Mouse (Mus musculus) neural tube, embryonic 14.5 days (tissue): ENCODE data around the gene Zbtb46. TPM values are rescaled to one million over a fixed set of nuclear protein-coding genes. Genes with fewer than 3 reads are reported as not detected.

Source experiments
- ATAC-seq: fragments of 200-750 bp; cut with Nextera tagmentation; 2 replicates; pipeline ENCODE4 v1.8.0; 2017; ENCODE audit warnings: low read depth, mild to moderate bottlenecking, moderate TSS enrichment, moderate library complexity
- H3K27ac ChIP-seq: fragments of 300-500 bp; sonication (generic); 2 replicates; pipeline ENCODE4 v1.5.1; 2014; ENCODE audit warnings: low read depth, mild to moderate bottlenecking, control low read depth, low read length, moderate library complexity, mixed read lengths
- H3K27me3 ChIP-seq: fragments of 300-500 bp; sonication (generic); 2 replicates; pipeline ENCODE4 v1.6.1; 2014; ENCODE audit warnings: low read length; ENCODE audit not compliant: control insufficient read depth, insufficient read depth
- H3K36me3 ChIP-seq: fragments of 300-500 bp; sonication (generic); 2 replicates; pipeline ENCODE4 v1.6.1; 2014; ENCODE audit warnings: low read length, mixed read lengths; ENCODE audit not compliant: control insufficient read depth, insufficient read depth
- H3K4me1 ChIP-seq: fragments of 300-500 bp; sonication (generic); 2 replicates; pipeline ENCODE4 v1.6.1; 2014; ENCODE audit warnings: low read length; ENCODE audit not compliant: control insufficient read depth, insufficient read depth
- H3K4me2 ChIP-seq: fragments of 300-500 bp; sonication (generic); 2 replicates; pipeline ENCODE4 v1.6.1; 2014; ENCODE audit warnings: mild to moderate bottlenecking, low read depth, low read length, control low read depth
- H3K4me3 ChIP-seq: fragments of 300-500 bp; sonication (generic); 2 replicates; pipeline ENCODE4 v1.5.1; 2014; ENCODE audit warnings: low read depth, low read length, control low read depth, mixed read lengths
- H3K9ac ChIP-seq: fragments of 300-500 bp; sonication (generic); replicated peaks from 2 replicates; pipeline ENCODE4 v1.6.1; 2014; ENCODE audit warnings: low read depth, mild to moderate bottlenecking, control low read depth, low read length, mixed read lengths
- H3K9me3 ChIP-seq: fragments of 300-500 bp; sonication (generic); 2 replicates; pipeline ENCODE4 v1.6.1; 2016; ENCODE audit warnings: low read length; ENCODE audit not compliant: control insufficient read depth
- whole genome bisulfite sequencing: fragments of 180-500 bp; shearing (Covaris S2); extraction: QIAGEN DNeasy Blood & Tissue Kit; methylation state at CpG from one replicate; pipeline ENCODE4 v1.1.7; 2014; 5-methylcytosine and 5-hydroxymethylcytosine counted together
- polyA plus RNA-seq: library from polyadenylated mRNA; unstranded; fragments of >200 nt; fragmentation: Nextera tagmentation; extraction: Ambion mirVana; gene quantifications from 2 replicates; pipeline ENCODE4 v1.2.1, GENCODE M21; 2014

Zbtb46 gene
- polyA plus RNA-seq, 1 experiment from 2014 or later, result 18.2 TPM

- 85% methylated on average over 4 of the region's 4 CpGs for WGBS
- no peak overlapping the region for H3K4me2 ChIP-seq
- H3K4me1 ChIP-seq, result no peaks in the 10 kb centered on the region
- H3K4me3 ChIP-seq, result no peak overlapping the region
- H3K27me3 ChIP-seq, result no peaks in the 10 kb centered on the region
- H3K36me3 ChIP-seq, result peaks cover 7% of the 10 kb centered on the region; the same call in 1 of the 2 replicates
- no peaks in the 10 kb centered on the region for H3K9me3 ChIP-seq
- no peak for ATAC-seq
- no peak overlapping the region for H3K27ac ChIP-seq
- H3K9ac ChIP-seq, result no peak overlapping the region
These were observed 38.8 kb downstream of the Zbtb46 start for GRCm38 (mm10) chr2:181420426-181420825.

DNA sequence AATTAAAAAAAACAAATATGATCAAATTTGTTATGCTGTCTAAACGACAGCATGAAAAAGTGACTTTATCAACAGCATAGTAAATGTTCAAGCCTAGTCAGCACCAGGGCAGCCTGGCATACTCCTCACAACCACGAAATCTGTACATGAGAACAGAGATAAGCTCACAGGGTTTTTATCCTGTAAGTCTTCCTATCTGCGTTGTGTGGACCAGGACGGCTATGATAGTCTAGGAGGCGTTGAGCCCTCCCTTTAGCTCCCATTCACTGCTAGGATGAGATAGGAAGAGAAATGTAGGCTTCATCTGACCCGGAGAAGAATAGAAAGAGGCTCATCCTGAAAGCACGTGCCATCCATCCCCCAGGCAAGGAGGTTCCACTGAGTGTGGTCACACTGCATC, 39.9 kb downstream of the Zbtb46 start:
- Histone ChIP-seq H3K4me1 (no peaks in the 10 kb centered on the region), H3K4me2 (no peak overlapping the region), H3K36me3 (peaks cover 7% of the 10 kb centered on the region; the same call in 1 of the 2 replicates), H3K4me3 (no peak overlapping the region), H3K27me3 (no peaks in the 10 kb centered on the region), H3K27ac (no peak overlapping the region), H3K9me3 (no peaks in the 10 kb centered on the region), H3K9ac (no peak overlapping the region)
- WGBS, result 84% methylated on average over 7 of the region's 7 CpGs
- no peak for ATAC-seq

DNA sequence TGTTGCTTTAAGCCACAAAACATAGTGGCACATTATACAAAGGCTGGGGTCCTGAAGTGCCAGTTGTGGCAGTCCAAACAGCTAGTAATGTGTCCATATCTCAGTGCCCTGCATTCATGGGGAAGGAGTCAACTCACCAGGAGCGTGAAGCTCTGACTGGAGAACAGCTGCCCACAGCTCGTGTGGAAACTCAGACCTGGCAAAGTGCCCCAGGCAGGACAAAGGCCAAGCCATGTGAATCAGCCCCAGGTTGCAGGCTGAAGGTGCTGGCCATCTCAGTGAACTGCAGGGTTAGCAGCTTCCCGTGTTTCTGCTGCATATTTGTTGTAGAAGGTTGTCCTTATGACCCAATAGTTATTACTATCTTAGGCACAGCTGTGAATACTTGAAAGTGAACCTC, 43.3 kb downstream of the Zbtb46 start:
- H3K27ac ChIP-seq, result no peak overlapping the region
- H3K27me3 ChIP-seq, result no peaks in the 10 kb centered on the region
- no peak overlapping the region for H3K9ac ChIP-seq
- H3K36me3 ChIP-seq, result no peaks in the 10 kb centered on the region
- no peak overlapping the region for H3K4me3 ChIP-seq
- ATAC-seq, result no peak
- no peaks in the 10 kb centered on the region for H3K9me3 ChIP-seq
- WGBS, result 60% methylated on average over 3 of the region's 3 CpGs
- no peak overlapping the region for H3K4me2 ChIP-seq
- H3K4me1 ChIP-seq, result no peaks in the 10 kb centered on the region

- Histone ChIP-seq H3K36me3 (no peaks in the 10 kb centered on the region), H3K4me2 (no peak overlapping the region), H3K27ac (no peak overlapping the region), H3K4me3 (no peak overlapping the region), H3K4me1 (no peaks in the 10 kb centered on the region), H3K9ac (no peak overlapping the region), H3K27me3 (no peaks in the 10 kb centered on the region), H3K9me3 (no peaks in the 10 kb centered on the region)
- ATAC-seq, result no peak
- WGBS, result 39% methylated on average over 2 of the region's 2 CpGs
These were observed 46.1 kb downstream of the Zbtb46 start for GRCm38 (mm10) chr2:181413141-181413540.

DNA sequence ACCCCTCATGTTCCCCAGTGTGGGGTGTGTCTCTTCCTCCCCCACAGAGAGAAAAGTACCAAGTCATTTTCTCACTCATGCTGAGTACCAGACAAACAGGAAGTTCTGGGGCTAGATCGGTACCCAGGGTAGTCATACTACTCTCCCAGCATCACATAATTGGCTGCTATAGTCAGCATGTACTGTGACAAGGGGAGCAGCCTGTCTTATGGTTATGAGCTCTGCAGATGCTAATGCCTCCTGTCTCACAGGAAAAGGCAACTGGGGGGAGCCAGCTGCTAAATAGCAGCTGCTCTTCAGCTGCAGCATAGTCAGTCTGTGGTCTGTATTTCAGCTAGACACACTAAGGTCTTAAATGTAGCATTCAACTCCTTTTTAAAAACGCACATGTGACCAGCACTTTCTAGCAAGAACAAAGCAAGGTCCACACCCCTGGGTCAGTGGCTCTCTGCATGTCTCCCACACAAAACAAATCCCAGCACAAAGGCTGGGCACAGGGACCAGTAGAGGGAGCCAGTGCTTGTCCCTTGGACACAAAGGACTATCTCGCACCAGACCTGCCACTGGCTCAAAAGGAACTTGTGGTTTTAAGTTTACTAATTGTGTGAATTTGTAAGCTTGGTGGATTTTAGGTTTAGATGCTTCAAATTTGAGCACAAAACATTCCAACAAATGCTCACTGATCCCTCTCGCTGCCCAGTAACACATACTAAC, 48.3 kb downstream of the Zbtb46 start:
- Histone ChIP-seq H3K27me3 (no peaks in the 10 kb centered on the region), H3K36me3 (no peaks in the 10 kb centered on the region; the same call in 1 of the 2 replicates), H3K4me3 (no peak overlapping the region), H3K9ac (no peak overlapping the region), H3K4me2 (no peak overlapping the region), H3K4me1 (no peaks in the 10 kb centered on the region), H3K27ac (peak overlapping the region; percentile 35; the same call in 1 of the 2 replicates), H3K9me3 (no peaks in the 10 kb centered on the region)
- ATAC-seq, result peak; percentile 84
- WGBS, result 29% methylated on average over 4 of the region's 4 CpGs

DNA sequence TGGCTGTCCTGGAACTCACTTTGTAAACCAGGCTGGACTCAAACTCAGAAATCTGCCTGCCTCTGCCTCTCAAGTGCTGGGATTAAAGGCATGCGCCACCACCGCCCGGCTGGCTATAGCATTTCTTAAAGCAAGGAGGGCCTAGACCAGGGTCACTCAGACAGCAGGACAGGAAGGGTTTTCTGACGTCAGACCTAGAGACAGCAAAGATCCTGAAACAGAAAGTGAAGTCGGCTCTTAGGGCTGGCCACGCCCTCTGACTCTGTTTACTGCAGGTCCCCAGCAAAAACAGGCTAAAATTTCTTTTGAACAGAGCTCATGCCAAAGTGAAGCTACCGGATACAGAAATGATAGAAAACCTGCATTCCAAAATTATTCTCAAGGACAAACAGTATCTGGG, 49.6 kb downstream of the Zbtb46 start:
- Histone ChIP-seq H3K4me3 (no peak overlapping the region), H3K27ac (no peak overlapping the region), H3K9me3 (no peaks in the 10 kb centered on the region), H3K4me1 (no peaks in the 10 kb centered on the region), H3K9ac (no peak overlapping the region), H3K36me3 (no peaks in the 10 kb centered on the region; the same call in 1 of the 2 replicates), H3K27me3 (no peaks in the 10 kb centered on the region), H3K4me2 (no peak overlapping the region)
- ATAC-seq, result no peak
- 85% methylated on average over 7 of the region's 7 CpGs for WGBS

- whole genome bisulfite sequencing, result 91% methylated on average over 3 of the region's 3 CpGs
- no peak overlapping the region for H3K9ac ChIP-seq
- no peaks in the 10 kb centered on the region for H3K4me1 ChIP-seq
- no peaks in the 10 kb centered on the region for H3K9me3 ChIP-seq
- no peak overlapping the region for H3K4me2 ChIP-seq
- no peak overlapping the region for H3K4me3 ChIP-seq
- no peak overlapping the region for H3K27ac ChIP-seq
- no peak for ATAC-seq
- H3K27me3 ChIP-seq, result no peaks in the 10 kb centered on the region
- H3K36me3 ChIP-seq, result no peaks in the 10 kb centered on the region; the same call in 1 of the 2 replicates
These were observed 55.5 kb downstream of the Zbtb46 start for GRCm38 (mm10) chr2:181403722-181404121.

DNA sequence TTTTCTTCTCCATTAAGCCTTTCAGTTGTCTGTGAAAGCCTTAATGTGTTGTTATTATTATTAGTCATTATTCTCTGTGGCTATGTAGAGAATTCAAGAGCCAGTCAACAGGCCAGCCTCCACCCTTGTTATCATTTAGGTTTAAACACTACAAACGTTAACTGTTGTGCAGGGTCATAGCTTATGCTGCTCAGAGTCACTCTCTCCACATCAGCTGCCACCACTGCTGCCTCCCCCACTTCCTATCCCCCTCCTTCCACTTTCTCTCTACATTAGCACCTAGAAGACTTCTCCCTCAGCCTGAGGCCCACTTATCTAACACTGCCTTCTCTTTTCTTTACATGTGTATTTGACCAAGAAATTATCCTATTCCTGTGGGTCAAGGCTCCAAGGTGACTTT, 57.7 kb downstream of the Zbtb46 start:
- no peak for ATAC-seq
- Histone ChIP-seq H3K4me2 (no peak overlapping the region), H3K4me1 (no peaks in the 10 kb centered on the region), H3K9me3 (no peaks in the 10 kb centered on the region), H3K27me3 (no peaks in the 10 kb centered on the region), H3K4me3 (no peak overlapping the region), H3K9ac (no peak overlapping the region), H3K36me3 (no peaks in the 10 kb centered on the region; the same call in 1 of the 2 replicates), H3K27ac (no peak overlapping the region)
- WGBS, result 26% methylated on average over 1 of the region's 1 CpGs

DNA sequence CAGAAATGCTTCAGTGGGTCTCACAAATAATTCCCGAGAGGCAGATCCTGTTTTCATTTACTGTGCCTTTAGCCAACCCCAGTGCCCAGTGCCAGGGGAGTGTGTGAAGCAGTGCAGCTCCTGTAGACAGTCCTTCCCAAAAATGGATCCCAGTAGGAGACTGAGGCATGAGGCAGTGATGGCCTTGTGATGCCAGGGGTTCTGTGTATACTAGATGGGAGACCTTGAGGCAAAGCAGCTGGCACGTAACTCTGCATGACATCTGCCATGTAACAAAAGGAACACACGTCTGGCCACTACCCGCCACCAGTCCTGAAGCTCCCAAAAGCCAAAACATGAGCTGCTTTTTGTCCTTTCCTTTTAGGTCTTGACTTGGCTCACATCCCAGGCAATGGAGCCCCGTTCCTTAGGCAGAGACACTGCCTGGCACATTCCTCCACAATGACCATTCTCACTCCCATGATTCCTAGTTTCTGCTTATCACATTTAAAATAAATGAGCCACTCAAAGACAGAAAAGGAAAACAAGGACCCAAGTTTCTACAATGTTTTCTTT, 61.9 kb downstream of the Zbtb46 start:
- no peak overlapping the region for H3K27ac ChIP-seq
- H3K36me3 ChIP-seq, result no peaks in the 10 kb centered on the region
- no peak overlapping the region for H3K4me2 ChIP-seq
- H3K27me3 ChIP-seq, result no peaks in the 10 kb centered on the region
- no peaks in the 10 kb centered on the region for H3K9me3 ChIP-seq
- H3K4me1 ChIP-seq, result no peaks in the 10 kb centered on the region
- 58% methylated on average over 5 of the region's 5 CpGs for WGBS
- no peak overlapping the region for H3K4me3 ChIP-seq
- no peak for ATAC-seq
- no peak overlapping the region for H3K9ac ChIP-seq
